In genomic region chr9:51305146-51305545, GRCm38 (mm10) we compare ENCODE assay signal across 11 mouse cellular contexts. TPM values are rescaled to one million over a fixed set of nuclear protein-coding genes. Genes with fewer than 3 reads are reported as not detected.
DNase-seq lines count a peak whose midpoint lies in the region; ATAC-seq and TF ChIP-seq lines count a peak whose summit lies in the region.
"Had no signal": no experiment of that assay in that cellular context is flagged by ENCODE, and none has a peak within 500 bp of the region (broad histone marks: within the 10 kb centered on the region; RNA-seq: fewer than 3 reads in every experiment).

No protein-coding gene starts in this region.

- H3K36me3 ChIP-seq in forebrain, postnatal 0 days (ENCODE audit: insufficient read depth), result no peaks in the 10 kb centered on the region
- no peaks in the 10 kb centered on the region for H3K36me3 ChIP-seq in heart, embryonic 11.5 days (ENCODE audit: control insufficient read depth, insufficient read depth, low read length)
- H3K36me3 ChIP-seq: limb, embryonic 12.5 days had no signal

- peak overlapping the region; percentile 85 for H3K27ac ChIP-seq in forebrain, postnatal 0 days (ENCODE audit: low read depth, low read length)
- H3K27ac ChIP-seq in heart, embryonic 11.5 days (ENCODE audit: low read depth, low read length), result no peak overlapping the region
- H3K27ac ChIP-seq: limb, embryonic 12.5 days had no signal

- no peaks in the 10 kb centered on the region for H3K9me3 ChIP-seq in forebrain, postnatal 0 days (ENCODE audit: low read length)
- no peaks in the 10 kb centered on the region for H3K9me3 ChIP-seq in heart, embryonic 11.5 days (replicated peaks; ENCODE audit: control insufficient read depth, low read length)
- H3K9me3 ChIP-seq: limb, embryonic 12.5 days had no signal

- WGBS in forebrain, postnatal 0 days, result 37% methylated on average over 3 of the region's 3 CpGs
- 73% methylated on average over 3 of the region's 3 CpGs for WGBS in heart, embryonic 11.5 days (ENCODE audit: insufficient replicate concordance)

- H3K4me2 ChIP-seq in forebrain, postnatal 0 days (ENCODE audit: low read depth), result peak overlapping the region; percentile 17; the same call in 1 of the 2 replicates
- no peak overlapping the region for H3K4me2 ChIP-seq in heart, embryonic 11.5 days
- H3K4me2 ChIP-seq: limb, embryonic 12.5 days had no signal

- peaks cover 9% of the 10 kb centered on the region; the same call in 1 of the 2 replicates for H3K4me1 ChIP-seq in forebrain, postnatal 0 days (ENCODE audit: insufficient read depth)
- H3K4me1 ChIP-seq in heart, embryonic 11.5 days (ENCODE audit: control insufficient read depth, insufficient read depth, low read length), result no peaks in the 10 kb centered on the region
- H3K4me1 ChIP-seq: limb, embryonic 12.5 days had no signal

- peak; percentile 88 for ATAC-seq in forebrain, postnatal 0 days
- ATAC-seq in heart, embryonic 11.5 days (replicated peaks; ENCODE audit: insufficient number of reproducible peaks, low FRiP score, low TSS enrichment), result no peak
- ATAC-seq in megakaryocyte, adult 5-6 weeks (ENCODE audit: poor library complexity, severe bottlenecking), result no peak

- H3K4me3 ChIP-seq in forebrain, postnatal 0 days (ENCODE audit: low read depth, low read length), result no peak overlapping the region
- H3K4me3 ChIP-seq in heart, embryonic 11.5 days (ENCODE audit: low read depth, low read length), result no peak overlapping the region
- H3K4me3 ChIP-seq: limb, embryonic 12.5 days had no signal

- peak; percentile 26; the same call in 1 of the 2 replicates for TF ChIP-seq CTCF in forebrain, postnatal 0 days (IDR thresholded peaks at IDR 0.05; ENCODE audit: low read depth)

- no peak overlapping the region for H3K9ac ChIP-seq in forebrain, postnatal 0 days
- no peak overlapping the region for H3K9ac ChIP-seq in heart, embryonic 11.5 days (ENCODE audit: low read depth, low read length)
- H3K9ac ChIP-seq: limb, embryonic 12.5 days had no signal

- intact Hi-C loops in left cerebral cortex, postnatal 4 days (cut with DNase I), result no loop called here

- no peaks in the 10 kb centered on the region for H3K27me3 ChIP-seq in forebrain, postnatal 0 days (ENCODE audit: insufficient read depth, low read length)
- H3K27me3 ChIP-seq in heart, embryonic 11.5 days (ENCODE audit: control insufficient read depth, insufficient read depth, low read length), result no peaks in the 10 kb centered on the region
- H3K27me3 ChIP-seq: limb, embryonic 12.5 days had no signal

- DNase-seq in left cerebral cortex, adult 11 months (ENCODE audit: low spot score), result peak; percentile 25
- DNase-seq in left cerebral cortex, postnatal 4 days, result no peak
- DNase-seq in forebrain, postnatal 0 days, result peak; percentile 80
- peak; percentile 26 to 43 for DNase-seq in layer of hippocampus, postnatal 10 days (ENCODE audit: low spot score in 2 of 2)
- peak; percentile 43 for DNase-seq in right cerebral cortex, postnatal 25 days
- DNase-seq: kidney, adult 9 months; lung, postnatal 10 days had no signal

RNA-seq across cellular contexts. Expression of gene 1810046K07Rik, which starts 23.6 kb away (rescaled TPM):
- total RNA-seq in left cerebral cortex, postnatal 4 days (2021), result not detected
- not detected in 2 replicates for total RNA-seq in forebrain, postnatal 0 days (2014; rRNA removed)
- not detected in 2 replicates for polyA plus RNA-seq in forebrain, postnatal 0 days (2015; fragmentation: Nextera tagmentation; extraction: Ambion mirVana)
- not detected for total RNA-seq in layer of hippocampus, postnatal 10 days (2021)
- polyA plus RNA-seq in heart, embryonic 11.5 days (2014; fragmentation: Nextera tagmentation; extraction: Ambion mirVana), result not detected in 2 replicates
- not detected in 2 replicates for total RNA-seq in megakaryocyte, adult 5-6 weeks (2015)
- not detected in 2 replicates for total RNA-seq in megakaryocyte, adult 5-6 weeks (2017)
- total RNA-seq: heart, postnatal 25 days had no signal

RNA-seq across cellular contexts. Expression of gene Colca2, which starts 26.8 kb away (rescaled TPM):
- 1 to 10 TPM in 1 of 2 experiments, under 1 TPM in 1; 0.46 to 1.0 TPM for total RNA-seq in left cerebral cortex, postnatal 4 days (2021)
- total RNA-seq in forebrain, postnatal 0 days (2014; rRNA removed), result 0.15 and 0.33 TPM in 2 replicates
- 0.84 and 1.0 TPM in 2 replicates for polyA plus RNA-seq in forebrain, postnatal 0 days (2015; fragmentation: Nextera tagmentation; extraction: Ambion mirVana)
- total RNA-seq in layer of hippocampus, postnatal 10 days (2021), result 1 to 10 TPM in 1 of 2 experiments, under 1 TPM in 1; 0.96 to 1.5 TPM
- 2.4 and 4.4 TPM in 2 replicates for polyA plus RNA-seq in heart, embryonic 11.5 days (2014; fragmentation: Nextera tagmentation; extraction: Ambion mirVana)
- not detected in 2 replicates for total RNA-seq in megakaryocyte, adult 5-6 weeks (2015)
- not detected in 2 replicates for total RNA-seq in megakaryocyte, adult 5-6 weeks (2017)
